Mouse (Mus musculus) CH12.LX (cell line): ENCODE measurements around the gene Mmp24.

Experiments used
- BHLHE40 ChIP-seq: IDR thresholded peaks from 2 replicates; pipeline ENCODE4 v1.6.1; 2011; ENCODE audit warnings: mild to moderate bottlenecking, low read depth, low read length, improper control_type of control experiment
- CTCF ChIP-seq, 2 experiments: IDR thresholded peaks in 1 of 2; conservative IDR thresholded peaks in 1 of 2; 2 replicates each; pipeline ENCODE4 v1.5.1; 2011 to 2012; ENCODE audit warnings: low read depth in 2 of 2, low read length in 2 of 2, improper control_type of control experiment in 1 of 2, inconsistent platforms in 1 of 2, mild to moderate bottlenecking in 1 of 2, moderate library complexity in 1 of 2
- E2F4 ChIP-seq: IDR thresholded peaks from 2 replicates; pipeline ENCODE4 v1.6.1; 2011; ENCODE audit warnings: low read depth, low read length, improper control_type of control experiment; ENCODE audit not compliant: insufficient replicate concordance
- ETS1 ChIP-seq: conservative IDR thresholded peaks from 2 replicates; pipeline ENCODE4 v1.6.1; 2012; ENCODE audit warnings: low read depth, mild to moderate bottlenecking, inconsistent platforms, low read length, improper control_type of control experiment, moderate library complexity
- HCFC1 ChIP-seq: IDR thresholded peaks from 2 replicates; pipeline ENCODE4 v1.6.1; 2012; ENCODE audit warnings: low read depth, mild to moderate bottlenecking, inconsistent platforms, low read length, improper control_type of control experiment
- POLR2AphosphoS2 ChIP-seq: IDR thresholded peaks from 2 replicates; pipeline ENCODE4 v1.6.1; 2011; ENCODE audit warnings: low read depth, low read length, improper control_type of control experiment
- TCF12 ChIP-seq: IDR thresholded peaks from 2 replicates; pipeline ENCODE4 v1.6.1; 2014; ENCODE audit warnings: low read depth, mild to moderate bottlenecking, inconsistent platforms, low read length, improper control_type of control experiment

- TF ChIP-seq TCF12 (no peak), HCFC1 (no peak), POLR2AphosphoS2 (no peak), ETS1 (no peak), CTCF (conservative IDR thresholded peaks at IDR 0.05 in 1 of 2, IDR thresholded peaks at IDR 0.05 in 1 of 2; ENCODE audit: low read depth in 2 of 2, low read length in 2 of 2) (no peak), BHLHE40 (no peak), E2F4 (no peak)
Observed at GRCm38 (mm10) chr2:155846930-155847329, 71.8 kb downstream of the Mmp24 start.
